ENCODE assay signal across 15 mouse cellular contexts in the genomic region with DNA sequence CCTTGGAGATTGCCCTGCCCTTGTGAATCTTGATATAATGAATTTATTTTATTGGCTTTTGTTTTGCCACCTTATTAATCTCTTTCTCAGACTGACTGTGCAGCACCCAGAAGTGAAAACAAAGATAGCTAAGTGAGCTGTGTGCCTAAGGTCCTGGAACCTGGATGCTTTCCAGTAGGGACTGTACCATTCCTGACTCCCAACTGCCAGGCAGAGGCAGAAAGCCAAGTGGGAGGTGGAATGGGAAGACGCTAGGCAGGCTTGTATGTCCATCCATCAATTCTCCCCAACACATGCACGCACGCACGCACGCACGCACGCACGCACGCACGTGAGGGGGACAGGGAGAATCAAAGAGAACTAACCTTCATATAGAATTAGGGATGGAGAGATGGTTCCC. TPM values are rescaled to one million over a fixed set of nuclear protein-coding genes. Genes with fewer than 3 reads are reported as not detected.
"Had no signal": no experiment of that assay in that cellular context is flagged by ENCODE, and none has a peak within 500 bp of the region (broad histone marks: within the 10 kb centered on the region; RNA-seq: fewer than 3 reads in every experiment).

No protein-coding gene starts in this region.

- H3K9ac ChIP-seq: limb, embryonic 12.5 days; liver, embryonic 13.5 days; midbrain, embryonic 13.5 days had no signal

- H3K36me3 ChIP-seq: limb, embryonic 12.5 days; liver, embryonic 13.5 days; midbrain, embryonic 13.5 days had no signal

- DNase-seq: kidney, adult 8-10 months; kidney, postnatal 25 days; liver, embryonic 13.5 days; lung, adult 2 months; lung, postnatal 36 days; thymus, adult 2 months; thymus, postnatal 25 days had no signal

- ATAC-seq: intestine, postnatal 0 days; lung, postnatal 0 days; midbrain, embryonic 13.5 days had no signal

- H3K9me3 ChIP-seq: limb, embryonic 12.5 days; liver, embryonic 13.5 days; midbrain, embryonic 13.5 days had no signal

- H3K4me1 ChIP-seq: midbrain, embryonic 13.5 days had no signal

- H3K4me3 ChIP-seq: limb, embryonic 12.5 days; liver, embryonic 13.5 days; midbrain, embryonic 13.5 days had no signal

- H3K27me3 ChIP-seq: liver, embryonic 13.5 days; midbrain, embryonic 13.5 days had no signal

- H3K27ac ChIP-seq: limb, embryonic 12.5 days; liver, embryonic 13.5 days; midbrain, embryonic 13.5 days; stomach, postnatal 0 days had no signal

- H3K4me2 ChIP-seq: limb, embryonic 12.5 days; liver, embryonic 13.5 days; midbrain, embryonic 13.5 days had no signal

RNA-seq across cellular contexts. Expression of a gene that starts 26.2 kb away (rescaled TPM):
- total RNA-seq: layer of hippocampus, postnatal 25 days; left cerebral cortex, postnatal 25 days; megakaryocyte progenitor cell, adult 5-6 weeks had no signal
